Mouse (Mus musculus) olfactory bulb, adult 2 months (tissue): Measurements from ENCODE around the gene Rita1. TPM values are rescaled to one million over a fixed set of nuclear protein-coding genes. Genes with fewer than 3 reads are reported as not detected.

Experiments
- H3K27ac ChIP-seq: fragments of 200-500 bp; 2 replicates; pipeline ENCODE4 v1.5.1; 2012; ENCODE audit warnings: low read depth, low read length; ENCODE audit not compliant: insufficient read depth
- H3K4me1 ChIP-seq: fragments of 200-500 bp; 2 replicates; pipeline ENCODE4 v1.6.1; 2012; ENCODE audit warnings: low read length; ENCODE audit not compliant: control insufficient read depth, insufficient read depth
- H3K4me3 ChIP-seq: fragments of 200-500 bp; 2 replicates; pipeline ENCODE4 v1.5.1; 2012; ENCODE audit warnings: mild to moderate bottlenecking, low read depth, low read length, moderate library complexity; ENCODE audit not compliant: insufficient read depth
- CTCF ChIP-seq: fragments of 200-500 bp; IDR thresholded peaks from 2 replicates; pipeline ENCODE4 v1.5.1; 2012; ENCODE audit warnings: low read depth, mild to moderate bottlenecking, low read length, moderate library complexity; ENCODE audit not compliant: insufficient read depth
- POLR2A ChIP-seq: fragments of 200-500 bp; IDR thresholded peaks from 2 replicates; pipeline ENCODE4 v1.6.1; 2012; ENCODE audit warnings: mild to moderate bottlenecking, low read depth, low read length, moderate library complexity; ENCODE audit not compliant: insufficient read depth
- WGBS: fragments of 180-500 bp; shearing (Covaris S2); methylation state at CpG from one replicate; pipeline ENCODE4 v1.1.7; 2018; 5-methylcytosine and 5-hydroxymethylcytosine counted together
- polyA plus RNA-seq: library from polyadenylated mRNA; stranded (reverse); fragments of >200 nt; gene quantifications from 2 replicates; pipeline ENCODE4 v1.2.4, GENCODE M21; 2012; ENCODE audit warnings: low replicate concordance; ENCODE audit not compliant: missing spikeins, insufficient read depth, insufficient read length

Rita1 gene
- polyA plus RNA-seq, 1 experiment = not detected

- H3K4me1 ChIP-seq = peaks cover 9% of the 10 kb centered on the region
- no peak overlapping the region for H3K4me3 ChIP-seq
- 92% methylated on average over 5 of the region's 5 CpGs for WGBS
- TF ChIP-seq POLR2A = no peak
- no peak for TF ChIP-seq CTCF
- H3K27ac ChIP-seq = no peak overlapping the region
Observed at GRCm38 (mm10) chr5:120631892-120632291, 19.5 kb upstream of the Rita1 start.

- WGBS = 13% methylated on average over 29 of the region's 29 CpGs
- Histone ChIP-seq H3K4me3 (peak overlapping the region; percentile 20; the same call in 1 of the 2 replicates), H3K27ac (no peak overlapping the region), H3K4me1 (peaks cover 9% of the 10 kb centered on the region)
- TF ChIP-seq CTCF (no peak; the same call in 1 of the 2 replicates), POLR2A (no peak)
Observed at GRCm38 (mm10) chr5:120631128-120631527, 18.7 kb upstream of the Rita1 start.

DNA sequence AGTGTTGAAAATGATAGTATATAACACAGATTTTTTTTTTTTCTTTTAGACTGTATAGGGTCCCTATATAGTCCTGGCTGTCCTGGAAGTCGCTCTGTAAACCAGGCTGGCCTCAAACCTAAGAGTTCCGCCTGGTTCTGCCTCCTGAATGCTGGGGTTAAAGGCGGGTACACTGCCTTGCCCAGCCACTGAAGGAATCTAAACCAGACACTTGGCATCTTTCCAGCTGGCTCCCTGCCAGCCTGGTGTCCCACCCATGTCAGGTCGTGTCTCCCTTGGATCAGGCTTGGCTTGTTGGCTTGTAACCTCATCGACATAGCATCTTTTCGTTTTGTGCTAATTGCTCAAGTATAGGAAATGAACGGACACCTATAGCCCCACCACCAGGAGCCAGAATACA, 16.2 kb upstream of the Rita1 start:
- 66% methylated on average over 7 of the region's 7 CpGs for WGBS
- Histone ChIP-seq H3K4me3 (no peak overlapping the region), H3K27ac (no peak overlapping the region), H3K4me1 (peaks cover 7% of the 10 kb centered on the region)
- TF ChIP-seq POLR2A (no peak), CTCF (no peak)

- no peak overlapping the region for H3K27ac ChIP-seq
- peaks cover 7% of the 10 kb centered on the region for H3K4me1 ChIP-seq
- TF ChIP-seq POLR2A = no peak
- TF ChIP-seq CTCF = no peak
- WGBS = 92% methylated on average over 15 of the region's 15 CpGs
- H3K4me3 ChIP-seq = no peak overlapping the region
Observed at GRCm38 (mm10) chr5:120627515-120628300, 15.3 kb upstream of the Rita1 start.

DNA sequence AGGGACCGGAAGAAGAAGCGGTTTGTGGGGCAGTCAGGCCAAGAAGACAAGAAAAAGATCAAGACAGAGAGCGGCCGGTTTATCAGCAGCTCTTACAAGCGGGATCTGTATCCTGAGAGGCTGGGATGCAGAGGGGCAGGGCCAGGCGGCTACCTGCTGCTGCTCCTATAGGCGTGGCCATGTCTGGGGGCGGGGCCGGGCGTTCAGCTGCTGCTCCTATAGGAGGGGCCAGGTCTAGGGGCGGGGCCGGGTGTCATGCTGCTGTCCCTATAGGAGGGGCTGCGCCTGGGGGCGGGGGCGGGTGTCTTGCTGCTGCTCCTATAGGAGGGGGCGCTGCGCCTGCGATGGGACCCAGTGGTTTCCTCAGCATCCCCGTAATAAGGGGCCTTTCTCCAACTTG, 14.0 kb upstream of the Rita1 start:
- TF ChIP-seq CTCF (no peak), POLR2A (no peak)
- no peak overlapping the region for H3K27ac ChIP-seq
- 61% methylated on average over 19 of the region's 19 CpGs for WGBS

DNA sequence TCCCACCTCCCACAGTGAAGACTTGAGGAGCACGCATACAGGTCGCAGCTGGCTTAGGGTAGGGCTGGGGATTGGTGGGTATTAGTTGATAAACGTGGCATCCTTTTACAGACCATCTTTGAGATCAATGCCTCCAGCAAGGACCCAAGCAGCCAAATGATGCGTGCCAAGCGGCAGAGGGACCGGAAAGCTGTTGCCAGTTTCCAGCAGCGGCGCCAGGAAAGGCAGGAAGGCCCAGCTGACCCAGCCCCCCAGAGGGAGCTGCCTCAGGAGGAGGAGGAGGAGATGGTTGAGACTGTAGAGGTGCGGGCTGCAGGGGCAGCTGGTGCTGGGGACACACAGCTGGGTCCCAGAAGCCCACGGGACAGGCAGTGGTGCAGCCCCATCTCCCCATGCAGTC, 12.0 kb upstream of the Rita1 start:
- WGBS = 78% methylated on average over 10 of the region's 10 CpGs
- TF ChIP-seq CTCF (no peak), POLR2A (no peak)
- H3K27ac ChIP-seq = no peak overlapping the region
- H3K4me1 ChIP-seq = peaks cover 16% of the 10 kb centered on the region
- no peak overlapping the region for H3K4me3 ChIP-seq

More for the DNA sequence above, 14.0 kb upstream of the Rita1 start:
- Histone ChIP-seq H3K4me1 (peaks cover 13% of the 10 kb centered on the region), H3K4me3 (no peak overlapping the region)

- WGBS = 54% methylated on average over 5 of the region's 5 CpGs
- TF ChIP-seq CTCF (no peak), POLR2A (no peak)
- H3K27ac ChIP-seq = no peak overlapping the region
- no peak overlapping the region for H3K4me3 ChIP-seq
- peaks cover 16% of the 10 kb centered on the region for H3K4me1 ChIP-seq
Observed at GRCm38 (mm10) chr5:120622198-120622851, 9.9 kb upstream of the Rita1 start.

DNA sequence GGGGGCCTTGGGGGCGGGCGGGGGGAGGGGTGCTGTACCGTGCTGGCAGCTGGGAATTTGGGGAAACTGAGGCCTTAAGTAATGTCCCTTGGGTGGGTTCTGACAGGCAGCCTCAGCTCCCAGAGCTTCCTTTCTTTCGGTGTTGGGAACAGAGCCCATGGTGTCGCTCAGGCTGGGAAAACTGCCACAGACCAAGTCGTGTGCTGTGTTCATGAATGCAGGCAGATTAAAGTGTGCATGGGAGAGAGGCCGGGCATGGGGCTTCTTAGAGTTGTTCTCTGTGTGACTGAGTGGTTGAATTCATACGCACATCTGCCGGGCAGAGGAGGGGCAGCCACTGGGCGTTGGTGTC, 9.4 kb upstream of the Rita1 start:
- Histone ChIP-seq H3K27ac (no peak overlapping the region), H3K4me1 (peaks cover 16% of the 10 kb centered on the region), H3K4me3 (no peak overlapping the region)
- no peak for TF ChIP-seq CTCF
- no peak for TF ChIP-seq POLR2A
- WGBS = 50% methylated on average over 10 of the region's 10 CpGs

- 50% methylated on average over 23 of the region's 23 CpGs for WGBS
- no peak overlapping the region for H3K4me3 ChIP-seq
- no peak overlapping the region for H3K27ac ChIP-seq
- no peak for TF ChIP-seq CTCF
- no peak for TF ChIP-seq POLR2A
- peaks cover 16% of the 10 kb centered on the region for H3K4me1 ChIP-seq
Observed at GRCm38 (mm10) chr5:120621078-120621765, 8.8 kb upstream of the Rita1 start.
